Mouse (Mus musculus): ENCODE measurements around the gene Ppfia1. TPM values are rescaled to one million over a fixed set of nuclear protein-coding genes. Genes with fewer than 3 reads are reported as not detected.

Ppfia1 gene
- total and polyA plus RNA-seq, 2 experiments from 2014 or later: 15.6 to 36.2 TPM

DNA sequence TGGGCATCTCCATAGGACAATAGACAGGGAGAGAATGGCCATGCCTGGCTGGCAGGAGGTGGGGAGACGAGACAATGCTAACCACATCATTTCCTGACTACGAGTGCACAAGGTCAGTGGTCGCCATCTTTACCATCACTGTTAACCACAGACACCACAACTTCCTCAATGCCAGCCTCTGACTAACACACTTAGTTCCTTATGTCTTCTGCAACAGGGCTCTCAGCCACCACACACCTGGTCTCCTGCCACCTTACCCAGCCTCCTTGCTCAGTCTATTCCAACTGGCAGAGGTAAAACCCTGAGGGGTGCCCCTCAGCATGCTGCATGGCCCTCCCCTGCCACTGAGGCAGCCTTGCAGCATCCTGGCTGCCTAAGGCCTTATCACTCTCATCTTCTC, 106.4 kb downstream of the Ppfia1 start:
- no peak for ATAC-seq
- no peak overlapping the region for H3K4me3 ChIP-seq (ENCODE audit: low read length)
- no peaks in the 10 kb centered on the region for H3K9me3 ChIP-seq (ENCODE audit: low read length)
- no peak overlapping the region for H3K27ac ChIP-seq
- H3K9ac ChIP-seq (replicated peaks; ENCODE audit: low read length): no peak overlapping the region
- TF ChIP-seq CTCF (IDR thresholded peaks at IDR 0.05; ENCODE audit: low read depth): no peak
- DNase-seq (ENCODE audit: low spot score): no peak
- no peaks in the 10 kb centered on the region for H3K27me3 ChIP-seq (ENCODE audit: insufficient read depth, low read length)
- H3K36me3 ChIP-seq (ENCODE audit: insufficient read depth, low read length): peaks cover 44% of the 10 kb centered on the region
- H3K4me2 ChIP-seq (ENCODE audit: low read depth, low read length): no peak overlapping the region
- H3K4me1 ChIP-seq (ENCODE audit: insufficient read depth, low read length): 0 out of 2 replicates have a peak, but pooled peaks cover 3% of the 10 kb centered on the region
- 89% methylated on average over 3 of the region's 3 CpGs for WGBS

DNA sequence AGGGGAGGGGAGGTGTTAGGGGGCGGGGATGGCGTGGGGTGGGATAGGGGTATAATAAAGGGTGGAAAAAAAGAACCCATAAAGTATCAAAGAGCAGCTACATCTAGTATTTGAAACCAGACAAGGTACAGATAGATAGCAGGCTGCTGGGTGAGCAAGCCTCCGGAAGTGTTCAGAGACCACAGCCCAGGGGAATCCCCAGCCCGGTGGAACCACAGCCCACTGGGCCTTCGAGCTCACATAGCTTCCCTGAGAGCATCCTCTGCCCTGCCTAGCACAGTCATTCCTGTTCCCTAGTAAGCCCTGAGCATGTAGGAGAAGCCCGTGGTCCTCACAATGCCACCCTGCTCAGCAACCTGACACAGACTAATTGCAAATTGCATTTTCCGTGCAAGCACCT, 108.7 kb downstream of the Ppfia1 start:
- Histone ChIP-seq H3K36me3 (ENCODE audit: insufficient read depth, low read length) (peaks cover 57% of the 10 kb centered on the region), H3K4me3 (ENCODE audit: low read length) (no peak overlapping the region), H3K4me1 (ENCODE audit: insufficient read depth, low read length) (no peaks in the 10 kb centered on the region), H3K27me3 (ENCODE audit: insufficient read depth, low read length) (no peaks in the 10 kb centered on the region), H3K9ac (replicated peaks; ENCODE audit: low read length) (no peak overlapping the region), H3K4me2 (ENCODE audit: low read depth, low read length) (no peak overlapping the region), H3K9me3 (ENCODE audit: low read length) (no peaks in the 10 kb centered on the region), H3K27ac (no peak overlapping the region)
- DNase-seq (ENCODE audit: low spot score): no peak
- no peak for TF ChIP-seq CTCF (IDR thresholded peaks at IDR 0.05; ENCODE audit: low read depth)
- no peak for ATAC-seq
- 95% methylated on average over 7 of the region's 7 CpGs for WGBS

DNA sequence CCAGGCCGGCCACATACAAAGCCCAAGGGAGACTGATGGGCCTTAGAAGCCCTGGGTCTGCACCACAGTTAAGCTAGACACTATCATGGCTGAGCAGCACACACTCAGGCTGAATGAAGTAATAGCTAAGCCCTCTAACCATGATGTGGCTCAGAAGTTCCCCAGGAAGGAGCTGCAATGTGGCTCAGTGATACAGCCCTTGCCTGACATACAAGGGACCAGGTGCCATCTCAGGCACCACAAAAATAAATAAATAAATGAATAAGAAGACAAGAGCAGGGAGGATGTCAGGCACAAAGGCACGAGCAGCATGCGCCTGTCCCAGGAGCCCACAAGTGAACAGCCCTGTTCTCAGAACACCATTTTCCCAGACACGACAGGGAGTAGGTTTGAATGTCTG, 111.6 kb downstream of the Ppfia1 start:
- no peaks in the 10 kb centered on the region for H3K9me3 ChIP-seq (ENCODE audit: low read length)
- ATAC-seq: no peak
- no peak overlapping the region for H3K27ac ChIP-seq
- no peak overlapping the region for H3K4me3 ChIP-seq (ENCODE audit: low read length)
- no peak for DNase-seq (ENCODE audit: low spot score)
- TF ChIP-seq CTCF (IDR thresholded peaks at IDR 0.05; ENCODE audit: low read depth): no peak
- peaks cover 66% of the 10 kb centered on the region for H3K36me3 ChIP-seq (ENCODE audit: insufficient read depth, low read length)
- no peaks in the 10 kb centered on the region for H3K4me1 ChIP-seq (ENCODE audit: insufficient read depth, low read length)
- H3K27me3 ChIP-seq (ENCODE audit: insufficient read depth, low read length): no peaks in the 10 kb centered on the region
- H3K4me2 ChIP-seq (ENCODE audit: low read depth, low read length): no peak overlapping the region
- no peak overlapping the region for H3K9ac ChIP-seq (replicated peaks; ENCODE audit: low read length)
- WGBS: 90% methylated on average over 4 of the region's 4 CpGs

DNA sequence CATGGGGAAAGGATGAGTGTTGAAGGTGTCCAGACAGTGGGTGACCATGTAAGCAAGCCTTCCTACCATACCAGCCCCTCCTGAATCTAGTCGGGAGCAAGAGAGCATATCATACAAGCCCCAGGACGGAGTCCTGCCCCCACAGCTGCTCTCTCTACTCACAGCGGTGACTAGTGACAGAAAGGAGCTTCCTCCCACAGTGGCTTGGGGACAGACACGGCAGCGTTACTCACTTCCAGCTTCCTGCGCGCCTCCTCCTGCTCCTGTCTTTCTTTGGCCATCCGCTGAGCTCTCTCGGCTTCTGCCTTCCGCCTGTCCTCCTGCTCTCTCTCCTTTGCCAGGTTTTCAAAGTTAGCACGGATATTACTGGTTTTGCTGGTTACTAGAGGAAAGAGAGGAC, 112.1 kb downstream of the Ppfia1 start:
- Histone ChIP-seq H3K4me3 (ENCODE audit: low read length) (no peak overlapping the region), H3K4me2 (ENCODE audit: low read depth, low read length) (no peak overlapping the region), H3K4me1 (ENCODE audit: insufficient read depth, low read length) (no peaks in the 10 kb centered on the region), H3K36me3 (ENCODE audit: insufficient read depth, low read length) (peaks cover 71% of the 10 kb centered on the region), H3K27ac (no peak overlapping the region), H3K9ac (replicated peaks; ENCODE audit: low read length) (no peak overlapping the region), H3K27me3 (ENCODE audit: insufficient read depth, low read length) (no peaks in the 10 kb centered on the region), H3K9me3 (ENCODE audit: low read length) (no peaks in the 10 kb centered on the region)
- no peak for TF ChIP-seq CTCF (IDR thresholded peaks at IDR 0.05; ENCODE audit: low read depth)
- ATAC-seq (no peak), DNase-seq (ENCODE audit: low spot score) (no peak)
- 95% methylated on average over 11 of the region's 11 CpGs for WGBS

DNA sequence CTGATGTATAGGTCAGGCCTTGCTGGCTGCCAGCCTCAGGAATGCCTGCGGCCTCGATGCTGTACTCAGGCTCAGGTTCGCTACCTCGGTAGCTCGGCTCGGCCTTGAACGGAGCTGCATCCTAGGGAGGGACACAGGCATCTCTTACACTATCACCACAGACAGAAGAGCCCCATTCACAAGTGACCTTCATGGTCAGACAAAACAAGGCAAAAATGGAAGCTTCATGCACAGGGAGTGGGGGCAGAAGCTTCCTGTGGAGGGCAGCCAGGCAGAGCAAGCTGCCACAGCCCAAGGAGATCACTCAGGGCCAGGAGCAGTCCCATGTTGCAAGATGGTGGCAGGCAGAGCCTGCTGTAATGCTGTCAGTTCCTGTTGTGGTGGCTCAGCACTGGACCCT, 114.7 kb downstream of the Ppfia1 start:
- no peaks in the 10 kb centered on the region for H3K27me3 ChIP-seq (ENCODE audit: insufficient read depth, low read length)
- no peak overlapping the region for H3K4me2 ChIP-seq (ENCODE audit: low read depth, low read length)
- no peak overlapping the region for H3K27ac ChIP-seq
- no peak for ATAC-seq
- no peak for DNase-seq (ENCODE audit: low spot score)
- H3K4me3 ChIP-seq (ENCODE audit: low read length): no peak overlapping the region
- H3K9ac ChIP-seq (replicated peaks; ENCODE audit: low read length): no peak overlapping the region
- TF ChIP-seq CTCF (IDR thresholded peaks at IDR 0.05; ENCODE audit: low read depth): no peak
- 95% methylated on average over 7 of the region's 7 CpGs for WGBS
- H3K9me3 ChIP-seq (ENCODE audit: low read length): no peaks in the 10 kb centered on the region
- H3K36me3 ChIP-seq (ENCODE audit: insufficient read depth, low read length): peaks cover 53% of the 10 kb centered on the region
- H3K4me1 ChIP-seq (ENCODE audit: insufficient read depth, low read length): no peaks in the 10 kb centered on the region

DNA sequence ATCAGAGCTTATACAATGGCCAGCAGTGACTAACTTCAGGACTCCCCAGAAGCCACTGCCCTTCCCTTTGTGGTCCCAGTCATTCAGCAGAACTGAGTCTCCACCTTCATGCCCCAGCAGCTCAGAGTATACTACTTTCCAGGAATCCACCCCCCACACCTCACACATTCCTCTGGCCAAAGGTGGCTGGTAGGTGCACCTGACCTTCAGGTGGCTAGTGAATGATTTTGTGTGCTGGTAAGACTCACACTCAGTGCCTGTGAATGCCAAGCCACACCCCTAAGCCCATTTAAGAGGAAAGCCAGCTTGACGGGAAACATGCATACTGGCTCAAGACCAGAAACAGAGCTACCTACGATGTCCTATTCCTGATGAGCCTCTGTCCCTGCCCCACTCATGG, 120.6 kb downstream of the Ppfia1 start:
- H3K27me3 ChIP-seq (ENCODE audit: insufficient read depth, low read length): no peaks in the 10 kb centered on the region
- TF ChIP-seq CTCF (IDR thresholded peaks at IDR 0.05; ENCODE audit: low read depth): no peak
- no peaks in the 10 kb centered on the region for H3K4me1 ChIP-seq (ENCODE audit: insufficient read depth, low read length)
- WGBS: 79% methylated on average over 2 of the region's 2 CpGs
- H3K9ac ChIP-seq (replicated peaks; ENCODE audit: low read length): no peak overlapping the region
- DNase-seq (ENCODE audit: low spot score) (no peak), ATAC-seq (no peak)
- no peak overlapping the region for H3K4me3 ChIP-seq (ENCODE audit: low read length)
- no peaks in the 10 kb centered on the region for H3K9me3 ChIP-seq (ENCODE audit: low read length)
- peaks cover 15% of the 10 kb centered on the region for H3K36me3 ChIP-seq (ENCODE audit: insufficient read depth, low read length)
- no peak overlapping the region for H3K27ac ChIP-seq
- no peak overlapping the region for H3K4me2 ChIP-seq (ENCODE audit: low read depth, low read length)

DNA sequence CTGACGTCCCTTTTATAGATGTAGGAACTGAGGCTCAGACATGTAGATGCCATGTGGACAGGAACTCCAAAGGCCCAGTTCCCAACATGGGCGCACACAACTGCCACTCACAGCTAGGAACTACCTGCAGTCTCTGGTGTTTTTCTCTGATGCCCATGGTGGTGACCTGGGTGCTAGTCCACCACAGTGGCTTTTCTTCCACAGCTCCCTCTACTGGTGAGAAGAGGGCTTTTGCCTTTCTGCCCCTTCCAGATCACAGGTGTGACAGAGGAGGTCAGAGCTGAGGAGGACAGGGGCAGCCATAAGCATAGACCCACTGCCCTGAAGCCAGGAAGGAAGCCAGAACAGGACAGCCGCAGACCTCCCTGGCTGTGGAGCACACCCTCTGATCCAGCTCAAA, 126.1 kb downstream of the Ppfia1 start:
- H3K27me3 ChIP-seq (ENCODE audit: insufficient read depth, low read length): no peaks in the 10 kb centered on the region
- ATAC-seq: no peak
- H3K27ac ChIP-seq: no peak overlapping the region
- no peak overlapping the region for H3K4me2 ChIP-seq (ENCODE audit: low read depth, low read length)
- 82% methylated on average over 3 of the region's 3 CpGs for WGBS
- H3K9me3 ChIP-seq (ENCODE audit: low read length): no peaks in the 10 kb centered on the region
- H3K4me3 ChIP-seq (ENCODE audit: low read length): no peak overlapping the region
- TF ChIP-seq CTCF (IDR thresholded peaks at IDR 0.05; ENCODE audit: low read depth): peak; percentile 49
- no peak overlapping the region for H3K9ac ChIP-seq (replicated peaks; ENCODE audit: low read length)
- no peaks in the 10 kb centered on the region for H3K4me1 ChIP-seq (ENCODE audit: insufficient read depth, low read length)
- H3K36me3 ChIP-seq (ENCODE audit: insufficient read depth, low read length): no peaks in the 10 kb centered on the region
- no peak for DNase-seq (ENCODE audit: low spot score)

Other genes starting within 250 kb of the Ppfia1 start
- 120 TPM in 2 replicates for gene Cttn, start 82.7 kb downstream of the Ppfia1 start, total RNA-seq (2014; rRNA removed)
- gene Cttn, start 82.7 kb downstream of the Ppfia1 start, polyA plus RNA-seq (2015; fragmentation: Nextera tagmentation; extraction: Ambion mirVana): 154 and 157 TPM in 2 replicates
- 3.4 and 4.3 TPM in 2 replicates for gene Fadd, start 28.7 kb upstream of the Ppfia1 start, total RNA-seq (2014; rRNA removed)
- gene Fadd, start 28.7 kb upstream of the Ppfia1 start, polyA plus RNA-seq (2015; fragmentation: Nextera tagmentation; extraction: Ambion mirVana): 3.1 and 3.7 TPM in 2 replicates
- gene Ano1, start 198.2 kb upstream of the Ppfia1 start, total RNA-seq (2014; rRNA removed): 5.8 and 9.0 TPM in 2 replicates
- 8.3 and 8.7 TPM in 2 replicates for gene Ano1, start 198.2 kb upstream of the Ppfia1 start, polyA plus RNA-seq (2015; fragmentation: Nextera tagmentation; extraction: Ambion mirVana)